Mouse (Mus musculus) right cerebral cortex, adult 18-20 months (tissue): ENCODE results near the gene Mapk7.

Source experiments
- DNase-seq: peaks from one replicate; pipeline ENCODE4 v3.0.0; 2022; ENCODE audit warnings: mixed read lengths

Gene Mapk7

GRCm38 (mm10) chr11:61494129-61494997 is at the start of gene Mapk7:
Mapk7 (minus strand) TSS chr11:61494406.
- peak; percentile 96 for DNase-seq

- no peak for DNase-seq
Observed at GRCm38 (mm10) chr11:61541106-61541505, 46.9 kb upstream of the Mapk7 start.

- no peak for DNase-seq
Observed at GRCm38 (mm10) chr11:61540642-61541041, 46.4 kb upstream of the Mapk7 start.

- DNase-seq, result peak; percentile 57
Observed at GRCm38 (mm10) chr11:61537362-61537761, 43.2 kb upstream of the Mapk7 start.

GRCm38 (mm10) chr11:61536952-61537351 is 42.7 kb upstream of the Mapk7 start:
- no peak for DNase-seq

GRCm38 (mm10) chr11:61535530-61535929 is 41.3 kb upstream of the Mapk7 start:
- no peak for DNase-seq

- no peak for DNase-seq
Observed at GRCm38 (mm10) chr11:61533571-61533970, 39.4 kb upstream of the Mapk7 start.

- DNase-seq, result no peak
Observed at GRCm38 (mm10) chr11:61532820-61533219, 38.6 kb upstream of the Mapk7 start.

GRCm38 (mm10) chr11:61529268-61529713 is 35.1 kb upstream of the Mapk7 start:
- DNase-seq, result peak; percentile 31

GRCm38 (mm10) chr11:61526872-61527271 is 32.7 kb upstream of the Mapk7 start:
- peak; percentile 45 for DNase-seq

GRCm38 (mm10) chr11:61519484-61520107 is 25.4 kb upstream of the Mapk7 start:
- no peak for DNase-seq

GRCm38 (mm10) chr11:61518871-61519270 is 24.7 kb upstream of the Mapk7 start:
- DNase-seq, result no peak

- no peak for DNase-seq
Observed at GRCm38 (mm10) chr11:61517971-61518370, 23.8 kb upstream of the Mapk7 start.

- no peak for DNase-seq
Observed at GRCm38 (mm10) chr11:61514953-61515352, 20.7 kb upstream of the Mapk7 start.

GRCm38 (mm10) chr11:61504713-61505257 is 10.6 kb upstream of the Mapk7 start, which contains the start of gene B9d1:
B9d1 (plus strand) TSS chr11:61505144.
- peak; percentile 96 for DNase-seq

GRCm38 (mm10) chr11:61503933-61504332 is 9.7 kb upstream of the Mapk7 start:
- DNase-seq, result no peak

- DNase-seq, result no peak
Observed at GRCm38 (mm10) chr11:61498736-61499504, 4.7 kb upstream of the Mapk7 start.

- DNase-seq, result no peak
Observed at GRCm38 (mm10) chr11:61497490-61497889, 3.3 kb upstream of the Mapk7 start.

- no peak for DNase-seq
Observed at GRCm38 (mm10) chr11:61495528-61495927, 1.3 kb upstream of the Mapk7 start.

GRCm38 (mm10) chr11:61493525-61494128 is 579 bp downstream of the Mapk7 start:
- peak; percentile 47 for DNase-seq

- no peak for DNase-seq
Observed at GRCm38 (mm10) chr11:61492749-61493401, 1.3 kb downstream of the Mapk7 start.
